Mouse (Mus musculus) forebrain, embryonic 15.5 days (tissue): ENCODE data around the gene Daw1. TPM values are rescaled to one million over a fixed set of nuclear protein-coding genes. Genes with fewer than 3 reads are reported as not detected.

Source experiments
- ATAC-seq: fragments of 200-750 bp; cut with Nextera tagmentation; replicated peaks from 2 replicates; pipeline ENCODE4 v1.8.0; 2017; ENCODE audit warnings: mild to moderate bottlenecking, moderate TSS enrichment, moderate library complexity
- H3K27ac ChIP-seq: fragments of 300-500 bp; sonication (generic); replicated peaks from 2 replicates; pipeline ENCODE4 v1.5.1; 2015; ENCODE audit warnings: mild to moderate bottlenecking, inconsistent platforms
- H3K27me3 ChIP-seq: fragments of 300-500 bp; sonication (generic); 2 replicates; pipeline ENCODE4 v1.6.1; 2015; ENCODE audit warnings: inconsistent platforms
- H3K36me3 ChIP-seq: fragments of 300-500 bp; sonication (generic); 2 replicates; pipeline ENCODE4 v1.6.1; 2015; ENCODE audit warnings: mild to moderate bottlenecking, inconsistent platforms
- H3K4me1 ChIP-seq: fragments of 300-500 bp; sonication (generic); 2 replicates; pipeline ENCODE4 v1.6.1; 2015; ENCODE audit warnings: inconsistent platforms
- H3K4me2 ChIP-seq: fragments of 300-500 bp; sonication (generic); replicated peaks from 2 replicates; pipeline ENCODE4 v1.6.1; 2015; ENCODE audit warnings: mild to moderate bottlenecking, inconsistent platforms
- H3K4me3 ChIP-seq: fragments of 300-500 bp; sonication (generic); 2 replicates; pipeline ENCODE4 v1.5.1; 2015; ENCODE audit warnings: mild to moderate bottlenecking, inconsistent platforms
- H3K9ac ChIP-seq: fragments of 300-500 bp; sonication (generic); replicated peaks from 2 replicates; pipeline ENCODE4 v1.6.1; 2015; ENCODE audit warnings: mild to moderate bottlenecking, inconsistent platforms
- H3K9me3 ChIP-seq: fragments of 300-500 bp; sonication (generic); 2 replicates; pipeline ENCODE4 v1.6.1; 2016; ENCODE audit warnings: inconsistent platforms
- WGBS: fragments of 180-500 bp; shearing (Covaris S2); methylation state at CpG from one replicate; pipeline ENCODE4 v1.1.7; 2015; ENCODE audit warnings: mixed read lengths; 5-methylcytosine and 5-hydroxymethylcytosine counted together
- polyA plus RNA-seq: library from polyadenylated mRNA; unstranded; fragments of >200 nt; fragmentation: Nextera tagmentation; extraction: Ambion mirVana; gene quantifications from 2 replicates; pipeline ENCODE4 v1.2.1, GENCODE M21; 2015

The Daw1 gene
- polyA plus RNA-seq, 1 experiment from 2014 or later: 1.2 TPM

GRCm38 (mm10) chr1:83218260-83218659, 58.7 kb downstream of the Daw1 start:
- H3K4me2 ChIP-seq: no peak overlapping the region
- H3K4me3 ChIP-seq: no peak overlapping the region
- no peak overlapping the region for H3K9ac ChIP-seq
- H3K27ac ChIP-seq: no peak overlapping the region
- WGBS: 37% methylated on average over 1 of the region's 1 CpGs
- H3K9me3 ChIP-seq: no peaks in the 10 kb centered on the region
- H3K27me3 ChIP-seq: no peaks in the 10 kb centered on the region
- no peaks in the 10 kb centered on the region for H3K36me3 ChIP-seq
- ATAC-seq: 0 out of 2 replicates have a peak, but pooled peaks have one; percentile 51
- H3K4me1 ChIP-seq: no peaks in the 10 kb centered on the region

GRCm38 (mm10) chr1:83223072-83223471, 63.5 kb downstream of the Daw1 start:
- Histone ChIP-seq H3K36me3 (no peaks in the 10 kb centered on the region), H3K9ac (no peak overlapping the region), H3K4me2 (no peak overlapping the region), H3K27ac (no peak overlapping the region), H3K4me3 (no peak overlapping the region), H3K4me1 (no peaks in the 10 kb centered on the region), H3K27me3 (no peaks in the 10 kb centered on the region), H3K9me3 (no peaks in the 10 kb centered on the region)
- ATAC-seq: no peak
- WGBS: 74% methylated on average over 1 of the region's 1 CpGs

GRCm38 (mm10) chr1:83224423-83224960, 64.9 kb downstream of the Daw1 start:
- ATAC-seq: no peak
- H3K4me2 ChIP-seq: no peak overlapping the region
- no peaks in the 10 kb centered on the region for H3K36me3 ChIP-seq
- no peak overlapping the region for H3K9ac ChIP-seq
- H3K9me3 ChIP-seq: no peaks in the 10 kb centered on the region
- H3K4me3 ChIP-seq: no peak overlapping the region
- no peaks in the 10 kb centered on the region for H3K27me3 ChIP-seq
- H3K4me1 ChIP-seq: no peaks in the 10 kb centered on the region
- H3K27ac ChIP-seq: no peak overlapping the region

GRCm38 (mm10) chr1:83227946-83228345, 68.4 kb downstream of the Daw1 start:
- H3K9me3 ChIP-seq: no peaks in the 10 kb centered on the region
- 86% methylated on average over 3 of the region's 3 CpGs for WGBS
- no peak for ATAC-seq
- H3K9ac ChIP-seq: no peak overlapping the region
- no peak overlapping the region for H3K4me3 ChIP-seq
- H3K4me1 ChIP-seq: no peaks in the 10 kb centered on the region
- no peak overlapping the region for H3K4me2 ChIP-seq
- H3K27me3 ChIP-seq: no peaks in the 10 kb centered on the region
- no peak overlapping the region for H3K27ac ChIP-seq
- H3K36me3 ChIP-seq: no peaks in the 10 kb centered on the region

- no peak for ATAC-seq
- no peak overlapping the region for H3K9ac ChIP-seq
- H3K4me2 ChIP-seq: no peak overlapping the region
- no peaks in the 10 kb centered on the region for H3K4me1 ChIP-seq
- WGBS: 70% methylated on average over 1 of the region's 1 CpGs
- no peak overlapping the region for H3K27ac ChIP-seq
- H3K4me3 ChIP-seq: no peak overlapping the region
- H3K27me3 ChIP-seq: no peaks in the 10 kb centered on the region
- H3K9me3 ChIP-seq: no peaks in the 10 kb centered on the region
- H3K36me3 ChIP-seq: no peaks in the 10 kb centered on the region
Measured at GRCm38 (mm10) chr1:83248235-83248746, 88.7 kb downstream of the Daw1 start.

- H3K4me1 ChIP-seq: no peaks in the 10 kb centered on the region
- no peaks in the 10 kb centered on the region for H3K36me3 ChIP-seq
- H3K27ac ChIP-seq: no peak overlapping the region
- no peak overlapping the region for H3K9ac ChIP-seq
- WGBS: 87% methylated on average over 1 of the region's 1 CpGs
- no peak overlapping the region for H3K4me2 ChIP-seq
- no peaks in the 10 kb centered on the region for H3K27me3 ChIP-seq
- no peak overlapping the region for H3K4me3 ChIP-seq
- H3K9me3 ChIP-seq: no peaks in the 10 kb centered on the region
- no peak for ATAC-seq
Measured at GRCm38 (mm10) chr1:83251746-83252145, 92.2 kb downstream of the Daw1 start.

Other genes with a start within 250 kb of the Daw1 start
- gene A030005L19Rik, start 246.4 kb upstream of the Daw1 start, polyA plus RNA-seq: not detected in 2 replicates
- not detected in 2 replicates for gene A030014E15Rik, start 234.8 kb upstream of the Daw1 start, polyA plus RNA-seq
- not detected in 2 replicates for gene Gm6217, start 228.4 kb upstream of the Daw1 start, polyA plus RNA-seq
- gene A030003K21Rik, start 216.4 kb upstream of the Daw1 start, polyA plus RNA-seq: not detected in 2 replicates
- not detected in 2 replicates for gene Gm7544, start 203.7 kb upstream of the Daw1 start, polyA plus RNA-seq
- gene Gm47955, start 199.5 kb upstream of the Daw1 start, polyA plus RNA-seq: not detected in 2 replicates
- not detected in 2 replicates for gene Gm47959, start 159.2 kb upstream of the Daw1 start, polyA plus RNA-seq
- 0.55 and 0.81 TPM in 2 replicates for gene Slc19a3, start 121.3 kb upstream of the Daw1 start, polyA plus RNA-seq
- gene Krtap28-10, start 117.3 kb upstream of the Daw1 start, polyA plus RNA-seq: not detected in 2 replicates
- not detected in 2 replicates for gene Gm47969, start 114.8 kb upstream of the Daw1 start, polyA plus RNA-seq
- not detected in 2 replicates for gene A030005K14Rik, start 100.4 kb upstream of the Daw1 start, polyA plus RNA-seq
- gene Krtap28-13, start 98.8 kb upstream of the Daw1 start, polyA plus RNA-seq: not detected in 2 replicates
- not detected in 2 replicates for gene Ccl20, start 43.0 kb upstream of the Daw1 start, polyA plus RNA-seq
- 13.4 and 15.0 TPM in 2 replicates for gene Sphkap, start 248.4 kb downstream of the Daw1 start, polyA plus RNA-seq